Mouse (Mus musculus) heart, embryonic 13.5 days (tissue): ENCODE measurements at regions not wholly inside any gene's neighbourhood (a gene's known extent, or its start where the extent isn't known, plus 50 kb on each side); places are given as distances from the start of the nearest gene placed in this dataset.

ENCODE experiments used
- ATAC-seq: fragments of 200-750 bp; cut with Nextera tagmentation; 2 replicates; pipeline ENCODE4 v1.8.0; 2017; ENCODE audit warnings: moderate TSS enrichment; ENCODE audit not compliant: insufficient number of reproducible peaks, low FRiP score, low TSS enrichment; ENCODE audit errors: extremely low read depth
- H3K27ac ChIP-seq: fragments of 300-500 bp; sonication (generic); replicated peaks from 2 replicates; pipeline ENCODE4 v1.5.1; 2015; ENCODE audit warnings: moderate library complexity, mild to moderate bottlenecking, inconsistent platforms
- H3K27me3 ChIP-seq: fragments of 300-500 bp; sonication (generic); replicated peaks from 2 replicates; pipeline ENCODE4 v1.6.1; 2015; ENCODE audit warnings: mild to moderate bottlenecking, inconsistent platforms
- H3K36me3 ChIP-seq: fragments of 300-500 bp; sonication (generic); 2 replicates; pipeline ENCODE4 v1.6.1; 2015; ENCODE audit warnings: mild to moderate bottlenecking, inconsistent platforms
- H3K4me1 ChIP-seq: fragments of 300-500 bp; sonication (generic); 2 replicates; pipeline ENCODE4 v1.6.1; 2015; ENCODE audit warnings: inconsistent platforms
- H3K4me2 ChIP-seq: fragments of 300-500 bp; sonication (generic); 2 replicates; pipeline ENCODE4 v1.6.1; 2015; ENCODE audit warnings: inconsistent platforms, mild to moderate bottlenecking, moderate library complexity
- H3K4me3 ChIP-seq: fragments of 300-500 bp; sonication (generic); 2 replicates; pipeline ENCODE4 v1.5.1; 2015; ENCODE audit warnings: moderate library complexity, mild to moderate bottlenecking, inconsistent platforms
- H3K9ac ChIP-seq: fragments of 300-500 bp; sonication (generic); 2 replicates; pipeline ENCODE4 v1.6.1; 2015; ENCODE audit warnings: inconsistent platforms, mild to moderate bottlenecking, moderate library complexity
- H3K9me3 ChIP-seq: fragments of 300-500 bp; sonication (generic); 2 replicates; pipeline ENCODE4 v1.6.1; 2016; ENCODE audit warnings: inconsistent platforms
- WGBS: fragments of 180-500 bp; shearing (Covaris S2); methylation state at CpG from one replicate; pipeline ENCODE4 v1.1.7; 2015; ENCODE audit warnings: mixed read lengths; 5-methylcytosine and 5-hydroxymethylcytosine counted together

DNA sequence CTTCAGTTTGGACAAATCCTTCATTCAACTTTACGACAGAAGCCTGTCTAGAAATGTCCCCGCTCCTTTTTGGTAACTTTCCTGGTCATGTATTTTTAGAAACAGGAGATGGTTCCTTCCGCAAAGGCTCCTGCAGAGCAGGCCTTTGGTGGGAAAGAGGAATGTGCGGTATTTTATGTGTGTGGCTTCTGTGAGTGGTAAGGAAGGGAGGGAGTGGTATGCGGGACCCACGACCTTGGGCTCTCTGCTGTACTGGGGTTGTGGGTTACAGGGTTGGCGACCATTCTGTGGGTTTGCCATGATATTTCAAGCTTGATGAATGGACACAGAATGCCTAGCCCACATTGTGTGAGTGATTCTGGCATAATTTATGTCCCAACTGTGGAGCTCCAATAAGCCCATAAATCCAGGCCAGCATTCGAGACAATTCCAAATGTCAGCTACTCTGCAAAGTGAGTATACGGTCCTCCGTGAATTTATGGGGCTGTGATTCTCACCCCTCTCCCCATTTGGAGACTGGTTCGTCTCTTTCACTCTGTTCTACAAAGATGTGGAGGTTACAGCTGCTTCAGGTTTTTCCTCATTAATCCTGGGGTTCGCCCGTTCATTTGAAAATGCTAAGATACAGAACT, 109.3 kb upstream of the Rxfp2 start:
- no peak overlapping the region for H3K9ac ChIP-seq
- no peaks in the 10 kb centered on the region for H3K9me3 ChIP-seq
- H3K4me3 ChIP-seq = no peak overlapping the region
- no peaks in the 10 kb centered on the region for H3K27me3 ChIP-seq
- no peaks in the 10 kb centered on the region for H3K36me3 ChIP-seq
- peaks cover 16% of the 10 kb centered on the region for H3K4me1 ChIP-seq
- ATAC-seq = no peak
- WGBS = 43% methylated on average over 13 of the region's 13 CpGs
- H3K4me2 ChIP-seq = peak overlapping the region; percentile 33
- peak overlapping the region; percentile 69 for H3K27ac ChIP-seq

DNA sequence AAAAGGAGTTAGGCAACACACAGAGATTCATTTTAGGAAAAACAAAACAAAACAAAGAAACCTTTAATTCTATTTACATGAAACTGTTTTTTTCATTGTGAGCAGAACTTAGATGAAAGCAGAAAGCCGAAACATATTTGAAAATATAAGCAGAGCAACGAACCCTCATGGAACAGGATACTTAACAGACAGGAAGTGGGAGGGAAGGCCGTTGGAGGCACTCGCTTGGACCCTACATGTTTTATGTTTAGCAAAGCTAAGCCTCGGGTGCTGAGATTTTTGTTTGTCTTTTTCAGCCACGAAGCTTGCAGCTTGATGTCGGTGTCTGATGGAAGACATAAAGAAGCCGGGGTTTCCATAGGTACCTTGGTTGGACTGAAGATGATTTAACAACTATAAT, 108.5 kb upstream of the Rxfp2 start:
- Histone ChIP-seq H3K9me3 (no peaks in the 10 kb centered on the region), H3K4me2 (no peak overlapping the region), H3K27ac (no peak overlapping the region), H3K27me3 (no peaks in the 10 kb centered on the region), H3K9ac (no peak overlapping the region), H3K4me1 (peaks cover 16% of the 10 kb centered on the region), H3K4me3 (no peak overlapping the region), H3K36me3 (no peaks in the 10 kb centered on the region)
- ATAC-seq = no peak
- 62% methylated on average over 8 of the region's 8 CpGs for WGBS

DNA sequence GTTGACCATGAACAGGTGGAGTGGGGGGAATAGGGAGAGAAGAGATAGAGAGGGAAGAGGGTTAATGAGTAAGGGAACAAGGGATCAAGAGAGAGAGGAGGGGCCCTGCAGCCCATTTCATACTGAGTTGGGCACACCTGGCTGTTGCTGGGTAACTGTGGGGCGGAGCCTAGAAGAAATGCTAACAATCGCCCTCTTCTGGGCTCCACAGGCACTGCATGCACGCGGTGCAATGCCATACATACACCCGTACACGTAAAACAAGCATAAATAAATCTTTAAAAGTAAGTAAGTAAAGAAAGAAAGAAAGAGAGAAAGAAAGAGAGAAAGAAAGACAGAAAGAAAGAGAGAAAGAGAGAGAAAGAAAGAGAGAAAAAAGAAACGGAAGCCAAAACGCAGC, 106.5 kb upstream of the Rxfp2 start:
- H3K9ac ChIP-seq = no peak overlapping the region
- no peaks in the 10 kb centered on the region for H3K27me3 ChIP-seq
- H3K27ac ChIP-seq = no peak overlapping the region
- peaks cover 19% of the 10 kb centered on the region for H3K4me1 ChIP-seq
- H3K4me3 ChIP-seq = no peak overlapping the region
- no peaks in the 10 kb centered on the region for H3K36me3 ChIP-seq
- no peak overlapping the region for H3K4me2 ChIP-seq
- no peak for ATAC-seq
- 80% methylated on average over 8 of the region's 8 CpGs for WGBS
- no peaks in the 10 kb centered on the region for H3K9me3 ChIP-seq

DNA sequence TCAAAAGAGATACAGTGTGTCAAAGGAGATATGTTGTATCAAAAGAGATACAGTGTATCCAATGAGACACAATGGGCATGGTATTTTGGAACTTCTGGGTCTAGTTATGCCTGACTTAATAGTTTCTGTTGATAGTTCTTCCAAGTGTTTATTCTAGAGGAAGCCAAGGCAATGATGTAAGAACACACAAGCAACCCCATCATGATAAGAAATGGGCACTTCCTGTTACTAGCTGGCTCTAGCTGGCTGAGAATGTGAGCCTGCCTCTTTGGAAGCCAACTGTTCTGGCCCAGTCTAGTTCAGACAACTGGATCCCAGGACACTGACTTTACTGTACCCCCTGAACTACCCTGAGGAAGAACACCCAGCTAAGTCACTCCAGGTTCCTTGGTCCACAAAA, 102.7 kb upstream of the Rxfp2 start:
- H3K4me3 ChIP-seq = no peak overlapping the region
- no peaks in the 10 kb centered on the region for H3K27me3 ChIP-seq
- no peaks in the 10 kb centered on the region for H3K36me3 ChIP-seq

DNA sequence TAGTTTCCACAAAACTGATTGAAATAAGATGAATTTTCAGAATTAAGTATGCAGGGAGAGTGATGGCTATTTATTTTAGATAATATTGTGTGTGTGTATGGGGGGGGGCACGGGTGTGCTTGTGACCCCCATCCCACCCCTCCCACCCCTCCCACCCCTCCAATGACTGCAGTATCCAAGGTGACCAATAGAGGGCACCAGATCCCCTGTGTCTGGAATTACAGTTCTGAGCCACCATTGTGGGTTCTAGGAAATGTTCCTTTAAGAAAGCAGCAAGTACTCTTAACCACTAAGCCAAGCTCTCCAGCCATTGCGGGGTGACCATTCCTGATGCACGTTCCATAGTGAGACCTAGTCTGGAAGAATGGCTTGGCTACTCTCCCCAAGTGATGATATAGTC, 101.1 kb upstream of the Rxfp2 start:
- no peaks in the 10 kb centered on the region for H3K27me3 ChIP-seq
- H3K4me3 ChIP-seq = no peak overlapping the region
- H3K9ac ChIP-seq = no peak overlapping the region
- no peak overlapping the region for H3K27ac ChIP-seq
- no peaks in the 10 kb centered on the region for H3K9me3 ChIP-seq
- no peak overlapping the region for H3K4me2 ChIP-seq
- WGBS = 39% methylated on average over 3 of the region's 3 CpGs
- no peaks in the 10 kb centered on the region for H3K36me3 ChIP-seq
- no peak for ATAC-seq
- peaks cover 3% of the 10 kb centered on the region; the same call in 1 of the 2 replicates for H3K4me1 ChIP-seq

More for the DNA sequence above, 102.7 kb upstream of the Rxfp2 start:
- H3K4me1 ChIP-seq = peaks cover 3% of the 10 kb centered on the region; the same call in 1 of the 2 replicates
- no peak overlapping the region for H3K27ac ChIP-seq
- H3K4me2 ChIP-seq = no peak overlapping the region
- ATAC-seq = no peak
- H3K9me3 ChIP-seq = no peaks in the 10 kb centered on the region
- no peak overlapping the region for H3K9ac ChIP-seq

DNA sequence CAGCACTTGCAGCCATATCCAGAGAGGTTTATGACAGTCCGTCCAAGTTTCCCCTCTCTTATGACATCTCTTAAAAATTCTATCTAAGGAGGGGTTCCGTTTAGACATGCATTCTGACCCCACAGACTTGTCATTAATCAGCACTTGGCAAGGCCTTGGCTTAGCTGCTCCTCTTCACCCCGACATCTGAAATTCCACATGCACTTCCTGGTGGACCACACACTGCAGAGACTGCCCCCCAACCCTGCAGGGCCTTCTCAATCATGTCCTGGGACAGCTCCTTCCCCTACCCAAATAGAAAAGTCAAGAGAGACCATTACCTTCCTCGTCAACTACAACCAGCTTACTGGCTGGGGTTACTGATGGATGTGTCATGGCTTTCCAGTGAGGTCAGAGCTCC, 99.4 kb upstream of the Rxfp2 start:
- no peak overlapping the region for H3K27ac ChIP-seq
- H3K9me3 ChIP-seq = no peaks in the 10 kb centered on the region
- no peak overlapping the region for H3K4me2 ChIP-seq
- H3K36me3 ChIP-seq = no peaks in the 10 kb centered on the region
- no peak for ATAC-seq
- no peaks in the 10 kb centered on the region for H3K27me3 ChIP-seq
- 46% methylated on average over 4 of the region's 4 CpGs for WGBS
- H3K4me3 ChIP-seq = no peak overlapping the region
- H3K9ac ChIP-seq = no peak overlapping the region
- H3K4me1 ChIP-seq = peaks cover 3% of the 10 kb centered on the region; the same call in 1 of the 2 replicates

DNA sequence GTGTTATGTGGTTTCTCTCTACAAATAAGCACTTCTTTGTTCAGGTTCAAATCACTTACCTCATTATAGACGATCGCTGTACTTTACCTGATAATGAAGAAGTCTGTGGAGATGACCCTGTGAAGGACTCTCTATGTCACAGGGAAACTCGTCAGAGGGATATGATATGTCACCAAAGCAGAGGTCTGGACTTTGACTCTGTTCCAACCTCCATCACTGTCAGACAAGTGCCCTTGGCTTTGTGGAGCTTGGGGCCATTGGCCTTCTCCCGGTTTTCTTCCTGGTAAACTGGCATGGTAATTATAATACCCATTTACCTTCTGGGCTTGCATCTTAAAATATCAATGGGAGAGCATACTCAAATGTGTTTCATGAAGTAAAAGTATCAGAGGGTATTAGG, 98.1 kb upstream of the Rxfp2 start:
- H3K9me3 ChIP-seq = no peaks in the 10 kb centered on the region
- ATAC-seq = no peak
- 66% methylated on average over 4 of the region's 4 CpGs for WGBS
- peaks cover 3% of the 10 kb centered on the region; the same call in 1 of the 2 replicates for H3K4me1 ChIP-seq
- H3K4me3 ChIP-seq = no peak overlapping the region
- H3K36me3 ChIP-seq = no peaks in the 10 kb centered on the region
- H3K9ac ChIP-seq = no peak overlapping the region
- no peaks in the 10 kb centered on the region for H3K27me3 ChIP-seq
- no peak overlapping the region for H3K4me2 ChIP-seq
- no peak overlapping the region for H3K27ac ChIP-seq

DNA sequence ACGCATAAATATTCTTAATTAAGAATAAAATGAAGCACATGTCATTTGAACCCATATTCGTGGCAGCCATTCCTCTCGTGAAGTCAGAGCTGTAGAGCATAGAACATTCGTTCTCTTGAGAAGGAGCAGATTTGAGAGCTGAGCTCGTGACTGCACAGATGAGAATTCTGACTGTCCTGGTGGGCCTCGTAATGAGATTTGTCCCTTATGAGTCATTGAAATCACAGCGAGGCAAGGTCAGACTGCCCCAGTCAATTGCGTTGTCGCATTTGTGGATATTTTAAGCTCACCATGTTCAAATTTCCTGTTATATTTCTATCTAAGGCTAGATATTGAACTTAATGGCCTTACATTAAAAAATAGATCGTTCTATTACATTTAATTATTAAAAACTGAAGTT, 94.0 kb upstream of the Rxfp2 start:
- no peak overlapping the region for H3K9ac ChIP-seq
- H3K36me3 ChIP-seq = no peaks in the 10 kb centered on the region
- ATAC-seq = no peak
- WGBS = 75% methylated on average over 10 of the region's 10 CpGs
- no peak overlapping the region for H3K27ac ChIP-seq
- H3K27me3 ChIP-seq = no peaks in the 10 kb centered on the region
- H3K9me3 ChIP-seq = no peaks in the 10 kb centered on the region
- H3K4me2 ChIP-seq = no peak overlapping the region
- H3K4me3 ChIP-seq = no peak overlapping the region
- H3K4me1 ChIP-seq = no peaks in the 10 kb centered on the region

DNA sequence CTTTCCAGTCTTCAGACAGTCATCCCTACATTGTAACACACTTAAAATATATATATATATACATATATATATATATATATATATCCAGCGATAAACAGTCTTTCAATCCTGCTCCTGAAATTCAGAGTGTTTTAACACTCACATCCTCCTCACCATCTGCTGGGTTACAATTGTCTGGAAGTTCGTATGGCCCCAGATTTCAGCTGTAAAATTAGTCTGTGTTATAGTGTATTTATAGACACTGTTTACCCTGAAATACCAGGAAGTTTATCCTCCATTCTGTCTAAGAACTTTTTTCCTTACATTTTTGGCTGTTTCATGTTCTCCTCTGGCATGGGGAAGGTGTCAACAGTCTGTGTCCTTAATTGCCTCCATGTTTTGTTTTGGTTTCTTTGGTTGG, 91.7 kb upstream of the Rxfp2 start:
- 66% methylated on average over 2 of the region's 2 CpGs for WGBS
- Histone ChIP-seq H3K4me1 (no peaks in the 10 kb centered on the region), H3K9ac (no peak overlapping the region), H3K27me3 (no peaks in the 10 kb centered on the region), H3K4me2 (no peak overlapping the region), H3K4me3 (no peak overlapping the region), H3K36me3 (no peaks in the 10 kb centered on the region), H3K9me3 (no peaks in the 10 kb centered on the region), H3K27ac (no peak overlapping the region)
- ATAC-seq = no peak

DNA sequence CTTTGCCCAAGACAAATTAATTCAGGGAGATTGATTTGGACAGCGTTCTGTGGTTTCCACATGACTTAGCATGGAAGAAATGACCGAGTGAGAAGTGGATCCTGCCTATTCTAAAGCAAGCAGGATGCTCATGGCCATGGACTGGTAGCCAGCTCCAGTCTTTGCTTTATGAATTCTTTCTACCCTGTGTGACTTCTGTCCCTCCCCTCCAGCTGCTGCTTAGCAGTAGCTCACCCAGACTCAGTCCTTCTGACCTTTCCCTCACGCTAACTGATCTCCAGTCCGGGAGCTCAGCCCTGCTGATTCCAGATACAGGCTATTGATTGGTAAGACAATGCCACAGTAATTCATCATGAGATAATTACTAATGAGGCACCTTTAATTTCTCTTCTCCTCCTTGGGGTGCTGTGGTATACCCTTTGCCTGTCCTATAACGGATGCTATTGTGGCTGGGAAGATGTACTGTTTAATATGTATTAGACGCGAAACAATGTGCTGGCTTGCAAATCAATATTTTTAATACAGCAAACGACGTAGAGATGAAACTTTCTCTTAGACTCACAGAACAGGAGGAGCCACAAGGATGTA, 86.8 kb upstream of the Rxfp2 start:
- H3K4me1 ChIP-seq = no peaks in the 10 kb centered on the region
- 78% methylated on average over 9 of the region's 9 CpGs for WGBS
- no peak overlapping the region for H3K9ac ChIP-seq
- H3K4me2 ChIP-seq = no peak overlapping the region
- H3K36me3 ChIP-seq = no peaks in the 10 kb centered on the region
- no peak overlapping the region for H3K4me3 ChIP-seq
- H3K9me3 ChIP-seq = no peaks in the 10 kb centered on the region
- no peaks in the 10 kb centered on the region for H3K27me3 ChIP-seq
- no peak overlapping the region for H3K27ac ChIP-seq
- ATAC-seq = no peak

DNA sequence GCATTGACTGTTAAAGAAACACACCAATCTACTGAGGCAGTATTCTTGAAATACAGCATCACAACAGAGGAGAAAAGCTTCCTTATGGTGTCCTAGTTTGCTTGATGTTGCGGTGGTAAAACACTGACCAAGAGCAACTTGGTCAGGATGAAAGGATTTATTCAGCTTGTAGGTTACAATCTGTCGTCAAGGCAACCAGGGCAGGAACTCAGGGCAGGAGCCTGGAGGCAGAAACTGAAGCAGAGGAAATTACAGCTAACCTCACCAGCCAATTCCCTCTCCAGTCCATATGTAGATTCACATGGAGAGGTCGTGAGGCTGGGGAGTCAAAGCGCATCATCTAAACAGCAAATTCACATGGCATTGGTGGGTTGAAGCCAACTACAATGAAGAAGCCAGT, 86.3 kb upstream of the Rxfp2 start:
- Histone ChIP-seq H3K4me3 (no peak overlapping the region), H3K9me3 (no peaks in the 10 kb centered on the region), H3K36me3 (no peaks in the 10 kb centered on the region), H3K4me1 (no peaks in the 10 kb centered on the region), H3K27ac (no peak overlapping the region), H3K9ac (no peak overlapping the region), H3K4me2 (no peak overlapping the region), H3K27me3 (no peaks in the 10 kb centered on the region)
- no peak for ATAC-seq
- 73% methylated on average over 4 of the region's 4 CpGs for WGBS

DNA sequence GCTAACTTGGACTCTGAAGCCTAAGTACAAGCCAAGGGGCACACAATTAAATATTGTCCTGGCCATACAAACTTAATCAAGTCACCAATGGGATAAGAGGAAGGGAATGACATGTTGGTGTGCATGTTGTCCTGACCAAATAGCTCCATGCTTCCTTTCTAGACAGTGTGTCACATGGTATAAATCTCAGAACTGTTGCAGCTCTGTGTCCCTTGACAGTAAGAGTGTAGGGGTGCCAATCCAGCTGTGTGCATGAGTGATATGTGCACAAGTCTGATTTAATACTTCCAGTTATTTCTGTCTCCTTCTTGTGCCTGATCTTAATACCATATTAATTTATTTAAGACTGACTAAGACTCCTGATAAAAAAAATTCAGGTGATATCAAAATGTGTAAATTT, 72.8 kb upstream of the Rxfp2 start:
- Histone ChIP-seq H3K27ac (no peak overlapping the region), H3K4me1 (no peaks in the 10 kb centered on the region), H3K36me3 (no peaks in the 10 kb centered on the region), H3K9ac (no peak overlapping the region), H3K27me3 (no peaks in the 10 kb centered on the region), H3K4me2 (no peak overlapping the region), H3K4me3 (no peak overlapping the region), H3K9me3 (no peaks in the 10 kb centered on the region)
- ATAC-seq = no peak
